Mouse (Mus musculus): Measurements from ENCODE around the gene Zfp988. TPM values are rescaled to one million over a fixed set of nuclear protein-coding genes. Genes with fewer than 3 reads are reported as not detected.

Zfp988 gene
- 0.12 TPM for polyA plus RNA-seq (2014; fragmentation: Illumina TruSeq; extraction: RNeasy Lipid Tissue Mini Kit (QIAGEN cat#74804); ENCODE audit: low read depth, low replicate concordance)

GRCm38 (mm10) chr4:147305436-147305835, at the start of gene Zfp988:
Gene Zfp988 (plus strand): TSS chr4:147305674.

GRCm38 (mm10) chr4:147361003-147361402, 55.5 kb downstream of the Zfp988 start, which contains the start of gene Zfp978:
Gene Zfp978 (plus strand): TSS chr4:147361303.

Other genes with a start within 250 kb of the Zfp988 start
- 13.3 TPM for gene Zfp991, start 173.6 kb upstream of the Zfp988 start, polyA plus RNA-seq (2014; fragmentation: Illumina TruSeq; extraction: RNeasy Lipid Tissue Mini Kit (QIAGEN cat#74804); ENCODE audit: low read depth, low replicate concordance)
- gene Zfp978, start 55.6 kb downstream of the Zfp988 start, polyA plus RNA-seq (2014; fragmentation: Illumina TruSeq; extraction: RNeasy Lipid Tissue Mini Kit (QIAGEN cat#74804); ENCODE audit: low read depth, low replicate concordance) = not detected
- 6.5 TPM for gene Zfp982, start 186.7 kb downstream of the Zfp988 start, polyA plus RNA-seq (2014; fragmentation: Illumina TruSeq; extraction: RNeasy Lipid Tissue Mini Kit (QIAGEN cat#74804); ENCODE audit: low read depth, low replicate concordance)
- gene Gm16503, start 234.5 kb downstream of the Zfp988 start, polyA plus RNA-seq (2014; fragmentation: Illumina TruSeq; extraction: RNeasy Lipid Tissue Mini Kit (QIAGEN cat#74804); ENCODE audit: low read depth, low replicate concordance) = 0.17 TPM
- gene Zfp985, start 247.6 kb downstream of the Zfp988 start, polyA plus RNA-seq (2014; fragmentation: Illumina TruSeq; extraction: RNeasy Lipid Tissue Mini Kit (QIAGEN cat#74804); ENCODE audit: low read depth, low replicate concordance) = 0.87 TPM